Mouse (Mus musculus) heart, adult 2 months (tissue): ENCODE data around the gene Hs3st1.

Source experiments
- CTCF ChIP-seq: fragments of 200-600 bp; IDR thresholded peaks from 2 replicates; pipeline ENCODE4 v1.8.1; 2022; ENCODE audit warnings: antibody characterized with exemption, mild to moderate bottlenecking, moderate library complexity
- POLR2A ChIP-seq: fragments of 200-500 bp; IDR thresholded peaks from 2 replicates; pipeline ENCODE4 v1.6.1; 2011; ENCODE audit warnings: mild to moderate bottlenecking, low read depth, low read length, control low read depth; ENCODE audit not compliant: insufficient read depth

- TF ChIP-seq CTCF (no peak), POLR2A (no peak)
Observed at GRCm38 (mm10) chr5:39623304-39624217, 131.7 kb downstream of the Hs3st1 start.
